Mouse (Mus musculus): ENCODE results near the gene Pigl. TPM values are rescaled to one million over a fixed set of nuclear protein-coding genes. Genes with fewer than 3 reads are reported as not detected.
"Not testable (repeated sequence)": the region's sequence is repeated elsewhere in the genome, so short reads cannot be mapped to it uniquely, and the experiment has no call there.

Pigl gene
- polyA plus RNA-seq, 1 experiment from 2014 or later = 10.8 TPM

GRCm38 (mm10) chr11:62507683-62508082 lies 49.4 kb downstream of the Pigl start:
- Histone ChIP-seq H3K36me3 (replicated peaks) (no peaks in the 10 kb centered on the region), H3K4me2 (no peak overlapping the region), H3K4me3 (replicated peaks) (no peak overlapping the region), H3K27me3 (no peaks in the 10 kb centered on the region), H3K27ac (no peak overlapping the region), H3K4me1 (peaks cover 6% of the 10 kb centered on the region; the same call in 1 of the 2 replicates), H3K9ac (no peak overlapping the region), H3K9me3 (no peaks in the 10 kb centered on the region)
- WGBS = 87% methylated on average over 4 of the region's 4 CpGs
- no peak for ATAC-seq (ENCODE audit: low FRiP score)

GRCm38 (mm10) chr11:62508365-62508764 lies 50.1 kb downstream of the Pigl start:
- H3K4me1 ChIP-seq = not testable (repeated sequence)

GRCm38 (mm10) chr11:62508816-62509215 lies 50.6 kb downstream of the Pigl start:
- 93% methylated on average over 5 of the region's 5 CpGs for WGBS
- not testable (repeated sequence) for H3K4me2 ChIP-seq; H3K9me3 ChIP-seq; H3K27me3 ChIP-seq; H3K9ac ChIP-seq; H3K4me1 ChIP-seq; H3K27ac ChIP-seq; H3K36me3 ChIP-seq (replicated peaks); ATAC-seq (ENCODE audit: low FRiP score); H3K4me3 ChIP-seq (replicated peaks)

More at GRCm38 (mm10) chr11:62508365-62508764, 50.1 kb downstream of the Pigl start:
- H3K27me3 ChIP-seq; H3K9ac ChIP-seq; ATAC-seq (ENCODE audit: low FRiP score); H3K36me3 ChIP-seq (replicated peaks); H3K27ac ChIP-seq; H3K4me2 ChIP-seq; H3K9me3 ChIP-seq; H3K4me3 ChIP-seq (replicated peaks): not testable (repeated sequence)
- WGBS = 96% methylated on average over 13 of the region's 13 CpGs

GRCm38 (mm10) chr11:62509571-62509970 lies 51.3 kb downstream of the Pigl start:
- WGBS = 77% methylated on average over 3 of the region's 3 CpGs
- no peaks in the 10 kb centered on the region for H3K9me3 ChIP-seq
- no peak overlapping the region for H3K4me3 ChIP-seq (replicated peaks)
- peaks cover 6% of the 10 kb centered on the region; the same call in 1 of the 2 replicates for H3K4me1 ChIP-seq
- H3K4me2 ChIP-seq = no peak overlapping the region
- no peaks in the 10 kb centered on the region for H3K36me3 ChIP-seq (replicated peaks)
- ATAC-seq (ENCODE audit: low FRiP score) = no peak
- no peaks in the 10 kb centered on the region for H3K27me3 ChIP-seq
- no peak overlapping the region for H3K27ac ChIP-seq
- no peak overlapping the region for H3K9ac ChIP-seq

GRCm38 (mm10) chr11:62510956-62511355 lies 52.7 kb downstream of the Pigl start:
- Histone ChIP-seq H3K4me3 (replicated peaks) (no peak overlapping the region), H3K9me3 (no peaks in the 10 kb centered on the region), H3K9ac (no peak overlapping the region), H3K4me2 (no peak overlapping the region), H3K27me3 (no peaks in the 10 kb centered on the region), H3K4me1 (peaks cover 6% of the 10 kb centered on the region; the same call in 1 of the 2 replicates), H3K36me3 (replicated peaks) (no peaks in the 10 kb centered on the region), H3K27ac (no peak overlapping the region)
- no peak for ATAC-seq (ENCODE audit: low FRiP score)
- 84% methylated on average over 5 of the region's 5 CpGs for WGBS

- H3K4me1 ChIP-seq = peaks cover 6% of the 10 kb centered on the region; the same call in 1 of the 2 replicates
- H3K4me2 ChIP-seq = no peak overlapping the region
- no peak overlapping the region for H3K4me3 ChIP-seq (replicated peaks)
- no peaks in the 10 kb centered on the region for H3K36me3 ChIP-seq (replicated peaks)
- H3K27me3 ChIP-seq = no peaks in the 10 kb centered on the region
- H3K27ac ChIP-seq = no peak overlapping the region
- 74% methylated on average over 13 of the region's 13 CpGs for WGBS
- H3K9me3 ChIP-seq = no peaks in the 10 kb centered on the region
- no peak for ATAC-seq (ENCODE audit: low FRiP score)
- no peak overlapping the region for H3K9ac ChIP-seq
Observed at GRCm38 (mm10) chr11:62511444-62512202, 53.4 kb downstream of the Pigl start.

GRCm38 (mm10) chr11:62512529-62513080 lies 54.3 kb downstream of the Pigl start:
- Histone ChIP-seq H3K9me3 (no peaks in the 10 kb centered on the region), H3K4me3 (replicated peaks) (no peak overlapping the region), H3K27ac (no peak overlapping the region), H3K36me3 (replicated peaks) (no peaks in the 10 kb centered on the region), H3K4me1 (peaks cover 6% of the 10 kb centered on the region; the same call in 1 of the 2 replicates), H3K4me2 (no peak overlapping the region), H3K27me3 (no peaks in the 10 kb centered on the region), H3K9ac (no peak overlapping the region)
- ATAC-seq (ENCODE audit: low FRiP score) = no peak
- WGBS = 87% methylated on average over 8 of the region's 8 CpGs

GRCm38 (mm10) chr11:62513311-62513710 lies 55.1 kb downstream of the Pigl start:
- H3K27ac ChIP-seq = no peak overlapping the region
- 76% methylated on average over 6 of the region's 6 CpGs for WGBS
- no peak overlapping the region for H3K4me3 ChIP-seq (replicated peaks)
- ATAC-seq (ENCODE audit: low FRiP score) = no peak
- H3K9me3 ChIP-seq = no peaks in the 10 kb centered on the region
- no peaks in the 10 kb centered on the region for H3K36me3 ChIP-seq (replicated peaks)
- no peak overlapping the region for H3K4me2 ChIP-seq
- H3K4me1 ChIP-seq = peaks cover 6% of the 10 kb centered on the region; the same call in 1 of the 2 replicates
- H3K9ac ChIP-seq = no peak overlapping the region
- no peaks in the 10 kb centered on the region for H3K27me3 ChIP-seq

- 35% methylated on average over 2 of the region's 2 CpGs for WGBS
- Histone ChIP-seq H3K9me3 (no peaks in the 10 kb centered on the region), H3K4me3 (replicated peaks) (no peak overlapping the region), H3K4me2 (no peak overlapping the region), H3K36me3 (replicated peaks) (0 out of 2 replicates have a peak, but pooled peaks cover 4% of the 10 kb centered on the region), H3K27ac (no peak overlapping the region), H3K4me1 (no peaks in the 10 kb centered on the region; the same call in 1 of the 2 replicates), H3K27me3 (no peaks in the 10 kb centered on the region), H3K9ac (no peak overlapping the region)
- no peak for ATAC-seq (ENCODE audit: low FRiP score)
Observed at GRCm38 (mm10) chr11:62518991-62519390, 60.7 kb downstream of the Pigl start.

- 65% methylated on average over 2 of the region's 2 CpGs for WGBS
- H3K27me3 ChIP-seq = no peaks in the 10 kb centered on the region
- no peaks in the 10 kb centered on the region; the same call in 1 of the 2 replicates for H3K4me1 ChIP-seq
- peaks cover 34% of the 10 kb centered on the region for H3K36me3 ChIP-seq (replicated peaks)
- H3K9ac ChIP-seq = no peak overlapping the region
- H3K9me3 ChIP-seq = no peaks in the 10 kb centered on the region
- no peak overlapping the region for H3K4me3 ChIP-seq (replicated peaks)
- H3K27ac ChIP-seq = no peak overlapping the region
- no peak overlapping the region for H3K4me2 ChIP-seq
- no peak for ATAC-seq (ENCODE audit: low FRiP score)
Observed at GRCm38 (mm10) chr11:62522283-62522682, 64.0 kb downstream of the Pigl start.

GRCm38 (mm10) chr11:62537089-62537488 lies 78.8 kb downstream of the Pigl start:
- Histone ChIP-seq H3K36me3 (replicated peaks) (peaks cover 24% of the 10 kb centered on the region), H3K27me3 (peaks cover 4% of the 10 kb centered on the region; the same call in 1 of the 2 replicates), H3K27ac (no peak overlapping the region), H3K4me2 (peak overlapping the region; percentile 79), H3K9ac (no peak overlapping the region), H3K9me3 (no peaks in the 10 kb centered on the region), H3K4me3 (replicated peaks) (peak overlapping the region; percentile 92; the same call in 1 of the 2 replicates), H3K4me1 (peaks cover 13% of the 10 kb centered on the region)
- ATAC-seq (ENCODE audit: low FRiP score) = no peak
- WGBS = 84% methylated on average over 8 of the region's 8 CpGs

- 0 out of 2 replicates have a peak overlapping the region, but pooled peaks have one; percentile 47 for H3K9ac ChIP-seq
- no peak for ATAC-seq (ENCODE audit: low FRiP score)
- peaks cover 13% of the 10 kb centered on the region for H3K4me1 ChIP-seq
- 18% methylated on average over 7 of the region's 7 CpGs for WGBS
- H3K9me3 ChIP-seq = no peaks in the 10 kb centered on the region
- no peak overlapping the region for H3K27ac ChIP-seq
- H3K4me2 ChIP-seq = peak overlapping the region; percentile 79
- H3K36me3 ChIP-seq (replicated peaks) = peaks cover 20% of the 10 kb centered on the region; the same call in 1 of the 2 replicates
- H3K4me3 ChIP-seq (replicated peaks) = peak overlapping the region; percentile 92
- H3K27me3 ChIP-seq = peaks cover 4% of the 10 kb centered on the region; the same call in 1 of the 2 replicates
Observed at GRCm38 (mm10) chr11:62537590-62537989, 79.3 kb downstream of the Pigl start.

Measured in forebrain, embryonic 12.5 days (tissue).